Mouse (Mus musculus) fibroblast of lung, adult 2 months (primary cell): ENCODE measurements at regions not wholly inside any gene's neighbourhood (a gene's known extent, or its start where the extent isn't known, plus 50 kb on each side); places are given as distances from the start of the nearest gene placed in this dataset.

ENCODE experiments used
- DNase-seq: peaks from one replicate; pipeline ENCODE4 v3.0.0-alpha.2; 2011; ENCODE audit warnings: low read depth

DNA sequence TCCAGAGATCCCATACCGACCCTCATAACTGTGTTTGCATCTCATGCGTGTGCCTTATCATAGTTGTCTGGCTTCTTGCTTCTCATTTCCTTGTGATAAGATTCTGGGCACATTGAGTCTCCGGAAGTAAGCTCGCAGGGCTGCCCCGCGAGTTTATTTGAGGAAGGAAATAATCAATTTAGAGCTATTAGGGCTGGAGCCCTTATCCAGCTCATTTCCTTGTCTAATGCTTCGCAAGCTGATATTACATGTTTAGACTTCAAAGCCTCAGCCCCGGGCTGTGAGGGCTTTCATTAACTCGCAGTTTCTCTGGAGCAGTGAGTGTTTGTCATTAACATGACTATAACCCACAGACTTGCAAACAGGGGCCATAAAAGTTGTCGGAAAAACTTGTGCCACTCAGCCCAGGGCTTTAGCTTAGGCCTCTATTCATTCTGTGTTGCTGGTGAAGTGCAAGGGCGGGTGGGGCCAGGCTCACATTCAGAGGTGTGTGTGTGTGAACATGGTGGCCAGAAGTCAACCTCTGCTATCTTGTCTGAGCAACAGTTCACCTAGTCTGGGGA lies 251.0 kb upstream of the Gm5148 start:
- DNase-seq = no peak

DNA sequence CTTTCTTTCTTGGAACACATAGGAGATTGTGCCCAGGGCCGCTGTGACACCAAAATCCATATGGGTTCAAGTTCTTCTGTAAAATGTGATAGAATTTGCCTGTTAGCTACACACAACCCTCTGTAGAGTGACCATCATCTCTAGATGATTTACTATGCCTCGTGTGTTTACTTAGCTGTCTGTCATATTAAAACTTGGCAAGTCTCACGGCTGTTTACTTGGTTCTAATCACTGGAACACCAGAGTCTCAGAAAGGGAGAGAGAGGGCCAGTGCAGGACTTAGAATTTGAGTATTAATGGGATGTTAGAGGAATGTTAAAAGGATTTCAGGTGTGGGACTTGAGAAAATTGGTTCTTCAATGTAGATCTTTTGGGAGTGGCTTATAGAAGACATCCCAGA lies 248.6 kb upstream of the Gm5148 start:
- no peak for DNase-seq

DNA sequence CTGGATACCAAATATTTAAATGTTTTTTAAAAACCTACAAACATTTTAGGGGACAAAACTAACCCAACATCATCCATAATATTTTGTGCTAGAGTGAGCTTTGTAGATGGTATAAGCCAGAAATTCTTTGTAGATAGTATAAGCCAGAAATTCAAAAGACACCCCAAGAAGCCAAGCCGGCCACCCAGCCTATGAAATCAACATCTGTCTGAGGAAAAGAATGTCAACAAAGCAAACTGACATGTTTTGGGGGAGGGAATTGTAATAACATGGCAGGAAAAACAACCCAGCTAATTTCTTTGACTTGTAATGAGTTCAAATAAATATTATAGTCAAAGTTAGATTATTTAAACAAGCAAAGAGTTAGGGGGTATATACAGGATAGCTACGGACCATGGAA lies 246.9 kb upstream of the Gm5148 start:
- DNase-seq = no peak

DNA sequence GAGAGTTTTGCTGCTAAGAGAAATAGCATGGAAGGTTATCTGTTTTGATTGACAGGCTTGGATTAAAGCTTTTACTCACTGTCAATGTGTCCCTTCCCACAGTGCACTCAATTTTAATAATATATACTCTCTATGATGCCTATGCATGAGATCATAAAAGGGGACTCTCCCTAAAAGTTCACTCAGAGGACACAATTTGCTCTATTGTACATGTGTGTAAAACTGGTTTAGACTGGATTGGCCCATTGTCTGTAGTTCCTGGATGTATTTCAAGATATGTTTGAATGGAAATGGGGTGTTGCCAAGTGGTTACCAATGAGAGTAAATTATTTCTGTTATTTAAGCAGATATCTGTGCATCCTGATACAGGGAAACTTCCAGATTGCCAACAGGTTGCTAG lies 244.4 kb upstream of the Gm5148 start:
- DNase-seq = no peak

DNA sequence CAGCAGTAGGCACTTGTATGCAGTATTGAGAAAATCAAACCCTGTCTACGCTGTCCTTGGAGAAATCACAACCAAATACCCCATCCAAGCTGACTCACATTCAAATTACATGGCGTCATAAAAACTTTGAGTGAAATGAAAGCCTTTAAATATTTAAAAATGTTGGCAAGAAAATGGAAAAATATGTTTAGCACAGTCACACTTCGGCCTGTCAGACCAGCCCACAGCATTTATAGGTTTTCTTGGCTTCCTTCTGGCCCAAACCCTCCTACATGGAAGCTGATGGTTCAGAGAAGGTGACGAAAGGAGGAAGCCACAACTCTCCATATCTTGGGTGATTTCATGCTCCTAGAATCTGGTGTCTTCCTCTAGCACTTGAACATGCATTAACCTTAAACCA lies 240.9 kb upstream of the Gm5148 start:
- no peak for DNase-seq

DNA sequence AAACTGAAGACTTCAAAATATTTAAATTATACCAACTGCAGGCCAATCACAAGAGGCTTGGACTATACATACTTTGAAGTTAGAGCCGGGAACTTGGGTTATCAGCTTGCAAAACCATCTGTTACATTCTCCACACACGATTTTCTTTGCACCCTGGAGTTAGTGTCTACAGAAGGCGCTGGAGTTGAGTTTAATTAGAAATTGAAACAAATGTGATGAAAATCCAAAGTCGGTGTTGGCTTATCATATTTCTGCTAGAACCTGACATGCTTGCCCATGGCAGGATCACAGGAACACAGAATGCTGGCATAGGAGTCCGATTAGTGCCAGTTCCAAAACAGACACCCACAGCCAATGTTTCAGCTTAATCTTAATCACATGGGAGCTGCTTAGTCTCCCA lies 239.8 kb upstream of the Gm5148 start:
- DNase-seq = no peak

DNA sequence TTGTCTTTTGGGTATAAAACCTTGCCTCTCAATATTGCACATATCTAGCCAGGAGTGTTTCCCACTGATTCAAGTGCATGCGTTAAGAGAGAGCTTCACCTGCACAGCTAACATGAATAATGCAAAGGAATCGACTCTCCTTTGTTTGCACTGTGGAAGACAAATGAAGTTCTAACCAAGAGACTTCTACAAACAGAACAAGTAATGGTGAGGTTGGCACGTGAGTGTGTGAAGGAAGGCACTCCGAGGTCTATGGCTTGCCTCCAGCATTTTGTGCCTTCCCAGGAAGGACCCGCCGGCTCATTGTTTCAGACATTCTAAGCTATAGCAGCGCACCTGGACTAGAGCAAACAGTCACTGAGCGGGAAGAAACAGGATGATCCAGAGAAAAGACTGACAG lies 238.5 kb upstream of the Gm5148 start:
- DNase-seq = no peak

DNA sequence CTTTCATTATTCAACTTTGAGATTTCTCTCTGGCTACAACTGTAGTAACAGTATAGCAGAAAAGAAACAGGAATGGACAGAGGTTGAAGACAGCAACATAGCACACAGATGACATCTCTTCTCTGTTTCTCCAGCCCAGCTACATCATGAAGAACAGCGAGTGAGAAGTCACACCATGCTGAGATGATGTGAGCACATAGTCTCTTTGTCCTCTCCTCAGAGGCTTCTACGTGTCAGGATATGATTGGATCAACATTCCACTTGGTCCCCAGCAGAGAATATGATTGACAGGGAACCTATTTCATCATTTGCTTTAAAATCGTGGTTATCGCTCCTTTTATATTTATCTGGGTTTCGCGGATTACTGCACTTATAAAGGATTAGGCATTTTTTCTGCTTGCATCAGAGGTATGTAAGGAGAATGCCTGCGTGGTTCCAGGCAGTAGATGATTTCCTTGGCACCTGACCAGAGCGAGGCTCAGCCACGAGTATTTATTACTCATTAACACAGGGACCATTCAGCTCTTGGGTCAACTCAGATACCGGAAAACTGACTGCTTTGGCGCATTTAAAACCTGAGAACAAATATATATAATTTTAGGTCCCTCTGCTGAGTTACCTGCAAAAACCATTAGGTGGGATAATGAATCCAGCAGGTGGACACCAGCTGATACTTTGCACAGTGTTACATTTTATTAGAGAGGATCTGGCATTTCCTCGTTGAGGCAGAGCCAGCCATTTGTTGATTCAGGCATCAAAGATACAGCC lies 237.9 kb upstream of the Gm5148 start:
- no peak for DNase-seq

DNA sequence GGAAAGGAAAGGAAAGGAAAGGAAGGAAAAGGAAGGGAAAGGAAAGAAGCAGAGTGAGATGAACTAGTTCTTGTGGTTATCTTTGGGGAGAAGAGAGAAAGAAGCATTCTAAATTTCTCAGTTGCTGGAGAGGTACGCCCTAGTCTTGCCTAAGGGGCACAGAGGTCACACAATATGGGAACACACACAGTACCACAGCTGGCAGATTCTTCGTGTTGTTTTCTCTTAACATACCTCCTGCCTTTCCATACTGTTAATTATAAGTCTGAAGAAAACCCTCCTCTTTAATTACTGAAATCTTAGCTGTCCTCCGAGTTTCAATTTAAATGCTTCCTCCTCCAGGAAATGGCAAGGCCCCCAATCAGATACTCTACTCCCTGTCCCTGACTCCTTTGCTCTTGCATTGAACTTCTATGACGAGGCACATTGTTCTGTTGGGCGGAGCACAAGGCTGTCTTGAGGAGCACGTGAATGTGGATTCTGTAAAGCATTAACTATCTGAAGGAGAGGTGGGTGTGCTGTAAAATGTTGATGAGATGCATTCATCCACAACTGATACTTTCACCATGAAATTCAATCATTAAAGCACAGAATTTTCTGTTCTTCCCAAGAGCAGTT lies 234.2 kb upstream of the Gm5148 start:
- DNase-seq = no peak

DNA sequence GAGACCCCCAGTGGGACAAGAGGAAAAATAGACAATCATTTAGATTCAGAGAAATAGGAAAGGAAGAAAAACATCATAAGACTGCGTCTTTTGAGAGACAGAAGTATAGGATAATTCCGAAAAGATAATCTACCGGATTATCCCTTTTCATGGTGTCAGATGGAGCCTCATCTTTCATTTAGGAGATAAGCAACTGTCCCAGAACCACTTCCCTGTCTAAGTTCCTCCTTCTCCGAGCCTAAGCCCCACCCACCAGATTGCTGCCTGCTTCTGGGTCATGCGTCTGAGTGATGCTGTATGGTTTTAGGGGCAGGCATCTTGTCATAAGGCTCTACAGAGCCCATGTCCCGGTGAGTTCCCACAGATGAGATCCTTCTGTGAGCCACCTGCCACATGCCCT lies 232.3 kb upstream of the Gm5148 start:
- DNase-seq = no peak

DNA sequence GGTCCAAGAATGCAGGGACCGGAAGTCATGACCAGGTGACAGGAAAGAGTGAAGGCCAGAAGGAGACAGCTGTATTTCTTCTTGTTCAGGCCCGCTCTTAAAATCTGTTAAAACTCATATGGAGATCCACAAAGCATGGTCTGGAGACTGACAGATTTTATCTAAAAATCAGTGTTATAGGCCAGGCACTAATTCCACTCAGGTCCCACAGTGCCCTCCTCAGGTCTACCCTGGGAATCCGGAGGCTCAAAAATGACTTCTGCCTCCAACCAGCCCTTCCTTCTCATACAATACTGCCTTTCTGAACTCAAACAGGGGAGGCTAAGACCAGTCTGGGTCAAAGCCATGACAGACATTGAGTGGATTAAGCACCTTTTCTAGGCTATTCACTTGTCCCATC lies 228.6 kb upstream of the Gm5148 start:
- no peak for DNase-seq

DNA sequence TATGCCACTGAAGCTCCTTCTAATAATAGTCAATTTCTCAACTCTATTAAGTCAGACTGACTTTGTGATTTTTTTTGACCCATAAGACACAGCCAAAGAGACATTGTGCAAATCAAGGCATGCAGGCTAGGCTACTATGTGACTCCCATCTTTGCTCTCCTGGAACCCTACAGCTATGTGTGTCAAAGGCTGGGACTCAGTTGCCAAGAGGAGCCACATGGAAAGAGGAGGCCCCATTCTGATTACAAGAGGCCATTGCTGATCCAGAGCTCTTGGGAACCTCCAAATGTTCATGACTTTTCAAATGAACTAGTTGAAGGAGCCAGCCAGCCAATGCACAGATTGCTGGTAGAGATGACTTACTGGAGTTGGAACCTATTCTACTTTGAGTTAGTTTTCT lies 228.0 kb upstream of the Gm5148 start:
- no peak for DNase-seq

DNA sequence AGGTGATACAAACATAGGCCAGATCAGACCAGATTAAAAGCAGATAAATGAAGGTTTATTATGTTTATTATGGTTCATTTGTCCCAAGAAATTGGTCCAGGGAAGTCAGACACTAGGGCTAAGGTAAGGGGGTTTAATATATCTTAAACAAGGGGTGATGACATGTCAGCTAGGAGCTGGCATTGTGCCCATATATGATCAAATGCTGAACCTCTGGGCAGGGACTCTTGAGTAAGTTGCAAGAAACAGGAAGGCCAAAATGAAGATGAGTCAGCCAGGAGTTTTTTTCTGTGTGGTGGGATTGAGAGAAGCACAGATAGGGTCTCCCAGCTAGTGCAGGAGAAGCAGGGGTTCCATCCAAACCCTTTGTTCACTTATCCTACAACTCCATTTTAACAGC lies 219.4 kb upstream of the Gm5148 start:
- DNase-seq = no peak

DNA sequence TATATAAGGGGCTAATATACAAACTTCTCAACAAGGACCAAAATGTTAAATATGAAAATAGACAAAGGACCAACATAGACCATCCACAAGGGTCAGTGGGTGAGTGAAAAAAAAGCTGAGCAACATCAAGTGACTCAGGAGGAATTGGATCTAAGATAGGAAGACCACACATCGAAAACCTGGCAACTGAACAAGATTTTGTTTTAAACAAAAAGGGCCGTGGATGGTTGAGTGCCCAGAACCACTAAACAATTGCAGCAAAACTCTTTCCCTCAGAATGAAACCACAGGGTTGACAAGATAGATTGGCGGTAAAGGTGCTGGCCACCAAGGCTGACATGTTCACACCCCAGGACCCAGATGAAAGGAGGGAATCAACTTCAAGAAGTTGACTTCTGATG lies 215.7 kb upstream of the Gm5148 start:
- no peak for DNase-seq

DNA sequence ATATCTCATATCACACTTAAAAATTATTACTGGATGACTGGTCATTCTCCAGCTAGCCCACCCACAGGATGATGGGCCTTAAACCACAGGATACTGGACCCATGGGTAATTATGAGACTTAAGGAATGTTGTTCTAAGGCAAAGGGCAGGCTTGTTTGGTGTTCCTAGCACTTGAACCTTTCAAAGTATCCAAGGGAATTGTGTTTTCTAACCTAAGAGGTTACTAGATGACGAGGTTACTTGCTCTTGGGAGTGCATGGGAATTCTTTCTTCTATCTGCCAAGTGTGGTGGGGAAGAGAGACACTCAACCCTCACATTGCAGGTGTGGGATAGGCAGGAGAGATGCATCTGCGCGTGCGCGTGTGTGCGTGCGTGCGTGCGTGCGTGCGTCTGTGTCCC lies 214.6 kb upstream of the Gm5148 start:
- no peak for DNase-seq

DNA sequence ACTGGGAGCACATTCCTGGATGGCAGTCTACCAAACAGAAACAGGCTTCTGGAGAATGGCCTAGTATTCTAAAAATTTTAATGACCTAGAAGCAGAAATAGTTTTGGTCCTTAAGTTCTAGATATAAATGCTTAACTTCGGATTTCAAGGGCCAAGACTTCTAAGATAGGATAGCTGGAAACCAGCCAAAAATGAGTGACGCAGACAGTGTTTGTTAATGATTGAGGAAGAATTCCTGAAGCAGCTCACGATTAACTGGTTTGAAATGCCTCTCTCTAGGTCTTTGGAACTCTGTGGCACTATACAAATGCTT lies 213.9 kb upstream of the Gm5148 start:
- DNase-seq = peak; percentile 25

DNA sequence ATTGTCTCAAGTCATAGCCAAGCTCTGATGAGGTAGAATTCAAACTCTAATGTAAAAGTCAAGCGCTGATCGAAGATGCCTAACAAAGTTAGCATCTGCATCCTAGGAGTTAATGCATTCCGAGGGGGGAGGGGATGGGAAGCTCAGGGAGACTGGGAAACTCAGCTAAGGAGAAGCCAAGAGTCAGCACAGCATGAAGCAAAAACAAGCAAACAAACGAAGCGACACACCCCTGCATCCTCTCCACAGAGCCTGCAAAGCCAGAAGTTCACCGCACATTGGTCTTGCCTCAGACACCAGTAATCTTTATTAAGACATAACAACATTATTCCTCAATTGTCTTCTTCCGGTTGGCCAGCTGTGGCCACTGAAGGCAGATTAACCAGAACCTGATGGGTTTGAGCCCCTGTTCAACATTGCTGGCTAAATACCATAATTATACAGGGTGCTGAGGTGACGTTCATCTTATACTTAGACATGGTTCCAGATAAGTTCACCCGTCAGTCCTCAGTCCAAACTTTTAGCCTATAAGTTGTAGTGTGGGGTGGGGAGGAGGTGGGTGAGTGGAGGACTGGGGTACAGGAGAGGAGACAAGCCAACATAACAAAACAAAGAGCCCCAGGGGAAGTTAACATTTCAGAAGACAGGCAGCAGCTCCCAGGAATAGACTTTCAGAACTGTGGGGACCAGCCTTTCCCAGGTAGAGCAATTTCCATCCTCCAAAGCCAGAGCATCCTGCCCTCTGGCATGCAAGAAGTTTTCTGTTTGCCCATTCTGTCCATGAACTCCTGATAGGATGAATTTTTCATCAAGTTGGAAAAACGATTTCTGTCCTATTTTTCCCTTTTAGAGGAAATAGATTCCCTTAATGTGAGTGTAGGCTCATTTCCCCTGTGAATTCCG lies 213.3 kb upstream of the Gm5148 start:
- DNase-seq = no peak

DNA sequence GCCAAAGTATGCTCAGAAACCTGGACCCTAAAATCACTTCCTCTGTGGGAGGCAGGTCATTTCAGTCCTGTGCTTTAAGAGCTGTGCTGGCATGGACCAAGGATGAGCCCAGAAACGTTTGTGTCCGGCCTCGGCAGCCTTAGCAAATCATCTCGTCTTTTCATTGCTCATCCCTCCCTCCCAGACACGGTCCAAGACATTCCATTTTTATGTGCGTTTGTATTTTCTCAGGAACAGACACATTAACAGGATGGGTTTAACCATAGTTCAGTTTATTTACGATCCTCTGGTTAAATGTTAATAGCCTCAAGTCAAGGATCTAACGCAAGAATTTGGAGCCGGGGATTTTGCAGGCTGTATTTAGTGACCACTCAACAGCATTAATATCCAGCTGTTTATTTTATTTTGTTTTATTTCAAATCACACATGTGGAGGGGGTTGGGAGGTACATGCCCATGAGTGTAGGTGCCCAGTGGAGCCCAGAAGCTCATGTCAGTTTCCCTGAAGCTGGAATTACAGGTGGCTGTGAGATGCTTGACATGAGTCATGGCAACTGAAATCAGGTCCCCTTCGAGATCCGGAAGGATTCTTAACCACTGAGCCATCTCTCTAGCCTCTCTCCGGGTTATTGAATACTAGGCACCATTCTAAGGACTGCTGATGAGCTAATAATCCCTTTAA lies 212.1 kb upstream of the Gm5148 start:
- no peak for DNase-seq

DNA sequence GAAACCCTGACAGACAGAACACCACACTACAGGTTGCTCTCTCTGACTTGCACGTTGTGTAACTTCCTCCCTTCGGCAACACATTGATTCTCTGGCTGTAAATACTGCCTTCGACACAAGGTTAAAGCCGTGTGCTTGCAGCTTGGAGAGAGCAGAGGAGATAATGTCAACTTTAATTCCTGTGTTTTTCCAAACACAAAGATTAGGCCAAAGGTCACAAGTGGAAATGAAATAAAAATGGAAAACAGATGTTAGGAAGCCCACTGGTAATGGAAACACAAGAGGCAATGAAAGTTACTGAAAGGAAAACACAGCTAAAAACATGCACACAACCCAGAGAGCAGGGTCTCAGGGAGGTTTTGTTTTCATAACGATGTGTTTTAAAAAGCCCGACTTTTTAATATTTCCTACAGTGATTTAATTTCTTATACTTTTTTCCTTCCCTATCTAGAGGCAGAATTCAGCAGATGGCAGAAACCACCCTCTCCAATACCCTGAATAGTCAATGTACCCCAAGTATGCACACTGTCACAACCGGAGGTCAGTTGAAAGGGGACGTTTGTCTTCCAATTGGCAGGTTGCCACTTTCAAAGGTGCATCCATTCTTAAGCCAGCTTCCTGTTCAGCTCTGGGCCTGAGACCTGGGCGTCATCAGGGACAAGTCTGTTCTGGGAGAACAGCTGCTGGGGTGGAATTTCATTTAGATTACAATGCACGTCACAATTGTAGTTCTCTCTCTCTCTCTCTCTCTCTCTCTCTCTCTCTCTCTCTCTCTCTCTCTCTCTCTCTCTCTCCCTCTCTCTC lies 210.8 kb upstream of the Gm5148 start:
- DNase-seq = no peak

DNA sequence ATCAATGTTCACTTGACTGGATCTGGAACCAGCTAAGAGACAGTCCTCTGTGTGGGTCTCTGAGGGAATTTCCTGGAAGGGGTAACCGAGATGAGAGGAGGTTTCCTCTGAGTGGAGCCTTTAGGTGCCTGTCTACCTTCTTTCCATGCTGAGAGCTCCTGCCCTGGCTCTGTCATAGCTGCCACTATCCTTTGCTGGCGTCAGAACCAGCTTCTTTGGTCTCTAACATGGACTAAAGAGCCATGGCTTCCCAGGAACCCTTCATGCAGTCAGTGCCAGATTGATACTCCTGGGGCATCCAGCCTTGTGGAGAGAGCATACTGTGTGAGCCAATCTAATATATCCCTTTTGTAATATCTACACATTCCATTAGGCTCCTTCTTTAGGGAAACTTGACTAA lies 209.9 kb upstream of the Gm5148 start:
- no peak for DNase-seq

DNA sequence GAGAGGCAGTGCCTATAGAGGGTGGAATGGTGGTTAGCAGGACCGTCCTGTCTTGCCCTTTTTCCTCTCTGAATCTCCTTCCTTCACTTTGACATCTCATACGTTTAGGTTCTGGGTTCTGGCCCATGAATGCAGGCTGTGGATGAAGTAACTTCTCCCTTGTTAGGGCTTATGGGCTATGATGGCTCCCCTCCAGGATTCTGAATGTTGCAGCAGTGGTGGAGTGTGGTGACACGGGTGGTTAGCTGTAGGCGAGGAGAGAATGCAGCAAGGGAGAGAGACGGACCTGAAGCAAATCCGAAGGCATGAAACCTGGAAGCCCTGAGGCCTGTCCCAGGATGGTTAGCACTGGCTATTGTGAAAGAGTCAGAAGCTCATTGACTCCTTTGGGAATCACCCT lies 204.4 kb upstream of the Gm5148 start:
- no peak for DNase-seq
